ENCODE assay signal across 8 mouse cellular contexts in genomic region chr2:105615891-105616733, GRCm38 (mm10). TPM values are rescaled to one million over a fixed set of nuclear protein-coding genes. Genes with fewer than 3 reads are reported as not detected.
DNase-seq lines count a peak whose midpoint lies in the region; ATAC-seq lines count a peak whose summit lies in the region.

No protein-coding gene starts in this region.

- peak overlapping the region; percentile 25; the same call in 1 of the 2 replicates for H3K4me3 ChIP-seq in forebrain, embryonic 16.5 days (replicated peaks; ENCODE audit: low read length)
- H3K4me3 ChIP-seq in intestine, embryonic 15.5 days (replicated peaks), result no peak overlapping the region
- H3K4me3 ChIP-seq in midbrain, embryonic 15.5 days, result peak overlapping the region; percentile 14

- H3K36me3 ChIP-seq in forebrain, embryonic 16.5 days (ENCODE audit: control insufficient read depth, insufficient read depth), result no peaks in the 10 kb centered on the region
- no peaks in the 10 kb centered on the region for H3K36me3 ChIP-seq in intestine, embryonic 15.5 days
- H3K36me3 ChIP-seq in midbrain, embryonic 15.5 days (replicated peaks), result no peaks in the 10 kb centered on the region

- 18% methylated on average over 18 of the region's 18 CpGs for WGBS in forebrain, embryonic 16.5 days
- WGBS in intestine, embryonic 15.5 days, result 33% methylated on average over 18 of the region's 18 CpGs
- 22% methylated on average over 18 of the region's 18 CpGs for WGBS in midbrain, embryonic 15.5 days

- H3K9me3 ChIP-seq in forebrain, embryonic 16.5 days (ENCODE audit: control insufficient read depth, low read length), result no peaks in the 10 kb centered on the region
- H3K9me3 ChIP-seq in intestine, embryonic 15.5 days, result no peaks in the 10 kb centered on the region
- H3K9me3 ChIP-seq in midbrain, embryonic 15.5 days, result no peaks in the 10 kb centered on the region

- no peaks in the 10 kb centered on the region for H3K27me3 ChIP-seq in forebrain, embryonic 16.5 days (replicated peaks; ENCODE audit: control insufficient read depth, insufficient read depth, low read length)
- H3K27me3 ChIP-seq in intestine, embryonic 15.5 days (replicated peaks), result no peaks in the 10 kb centered on the region
- peaks cover 29% of the 10 kb centered on the region for H3K27me3 ChIP-seq in midbrain, embryonic 15.5 days (replicated peaks)

- peaks cover 20% of the 10 kb centered on the region for H3K4me1 ChIP-seq in forebrain, embryonic 16.5 days (replicated peaks; ENCODE audit: control insufficient read depth, insufficient read depth, low read length)
- peaks cover 9% of the 10 kb centered on the region for H3K4me1 ChIP-seq in intestine, embryonic 15.5 days (replicated peaks)
- peaks cover 22% of the 10 kb centered on the region for H3K4me1 ChIP-seq in midbrain, embryonic 15.5 days

- no peak overlapping the region for H3K27ac ChIP-seq in forebrain, embryonic 16.5 days (ENCODE audit: low read length)
- H3K27ac ChIP-seq in intestine, embryonic 15.5 days, result no peak overlapping the region
- H3K27ac ChIP-seq in midbrain, embryonic 15.5 days, result no peak overlapping the region

- no peak overlapping the region; the same call in 1 of the 2 replicates for H3K9ac ChIP-seq in forebrain, embryonic 16.5 days (replicated peaks; ENCODE audit: low read depth, low read length)
- no peak overlapping the region for H3K9ac ChIP-seq in intestine, embryonic 15.5 days
- no peak overlapping the region; the same call in 1 of the 2 replicates for H3K9ac ChIP-seq in midbrain, embryonic 15.5 days

- ATAC-seq in forebrain, embryonic 16.5 days, result peak; percentile 69
- peak; percentile 62; the same call in 1 of the 2 replicates for ATAC-seq in intestine, embryonic 15.5 days
- peak; percentile 84 for ATAC-seq in midbrain, embryonic 15.5 days (replicated peaks)

- intact Hi-C loops in left cerebral cortex, postnatal 25 days (cut with DNase I), result loop anchor here (2.0 to 10.0 kb wide), 3 partner anchors 371 to 699 kb away; no protein-coding TSS in a partner anchor

- DNase-seq in gastrocnemius, postnatal 10 days, result peak; percentile 13
- no peak for DNase-seq in gastrocnemius, postnatal 25 days
- peak; percentile 50 for DNase-seq in cerebellum, adult 11 months
- DNase-seq in left cerebral cortex, postnatal 25 days (ENCODE audit: low spot score in 2 of 2), result peak; percentile 14 to 29
- DNase-seq in yolk sac, embryonic 10.5 days (ENCODE audit: low spot score), result peak; percentile 33

- H3K4me2 ChIP-seq in forebrain, embryonic 16.5 days (ENCODE audit: low read length), result peak overlapping the region; percentile 50
- H3K4me2 ChIP-seq in intestine, embryonic 15.5 days (replicated peaks), result peak overlapping the region; percentile 44
- H3K4me2 ChIP-seq in midbrain, embryonic 15.5 days, result peak overlapping the region; percentile 47

RNA-seq across cellular contexts. Expression of gene Pax6, which starts 52.6 kb away (rescaled TPM):
- total RNA-seq in gastrocnemius, postnatal 10 days (2021), result not detected
- total RNA-seq in gastrocnemius, postnatal 25 days (2021), result not detected
- 39.9 and 42.2 TPM in 2 replicates for polyA plus RNA-seq in forebrain, embryonic 16.5 days (2015; fragmentation: Nextera tagmentation; extraction: Ambion mirVana)
- polyA plus RNA-seq in intestine, embryonic 15.5 days (2015; fragmentation: Nextera tagmentation; extraction: Ambion mirVana), result 2.3 and 2.8 TPM in 2 replicates
- total RNA-seq in left cerebral cortex, postnatal 25 days (2021), result 1 to 10 TPM; 8.4 to 8.5 TPM
- polyA plus RNA-seq in midbrain, embryonic 15.5 days (2015; fragmentation: Nextera tagmentation; extraction: Ambion mirVana), result 22.5 and 23.3 TPM in 2 replicates

Comparison
In these comparisons a context has a peak if more than half of its experiments do, and no peak if none do; other contexts are left out.
1. RNA of gene Pax6, which starts 52.6 kb away (total RNA-seq): 8.4 to 8.5 TPM in left cerebral cortex, postnatal 25 days; not detected in gastrocnemius, postnatal 10 days and not detected in gastrocnemius, postnatal 25 days; every median in the first group is over 4 times any median in the second.
2. Peak in every context shown above with its lines, with median percentiles within 50 percentile points of each other: ATAC-seq and H3K4me2 ChIP-seq.